ENCODE assay signal across 9 mouse cellular contexts in genomic region chr9:53990921-53991320, GRCm38 (mm10). TPM values are rescaled to one million over a fixed set of nuclear protein-coding genes. Genes with fewer than 3 reads are reported as not detected.
DNase-seq lines count a peak whose midpoint lies in the region; ATAC-seq and TF ChIP-seq lines count a peak whose summit lies in the region.
"Had no signal": no experiment of that assay in that cellular context is flagged by ENCODE, and none has a peak within 500 bp of the region (broad histone marks: within the 10 kb centered on the region; RNA-seq: fewer than 3 reads in every experiment).

No protein-coding gene starts in this region.

- WGBS in forebrain, postnatal 0 days: 3% methylated on average over 3 of the region's 3 CpGs
- 8% methylated on average over 3 of the region's 3 CpGs for WGBS in midbrain, embryonic 14.5 days

- no peaks in the 10 kb centered on the region for H3K9me3 ChIP-seq in forebrain, postnatal 0 days (ENCODE audit: low read length)
- H3K9me3 ChIP-seq in midbrain, embryonic 14.5 days (ENCODE audit: control insufficient read depth, low read length): no peaks in the 10 kb centered on the region
- H3K9me3 ChIP-seq: liver, embryonic 13.5 days had no signal

- no peaks in the 10 kb centered on the region for H3K27me3 ChIP-seq in forebrain, postnatal 0 days (ENCODE audit: insufficient read depth, low read length)
- no peaks in the 10 kb centered on the region for H3K27me3 ChIP-seq in midbrain, embryonic 14.5 days (ENCODE audit: control insufficient read depth, insufficient read depth, low read length)
- H3K27me3 ChIP-seq: liver, embryonic 13.5 days had no signal

- peak; percentile 86 for TF ChIP-seq CTCF in gastrocnemius, adult 2 months (IDR thresholded peaks at IDR 0.05)
- peak; percentile 96 for TF ChIP-seq CTCF in forebrain, postnatal 0 days (IDR thresholded peaks at IDR 0.05; ENCODE audit: low read depth)

- no peak overlapping the region for H3K4me3 ChIP-seq in gastrocnemius, adult 2 months
- H3K4me3 ChIP-seq in forebrain, postnatal 0 days (ENCODE audit: low read depth, low read length): no peak overlapping the region
- no peak overlapping the region for H3K4me3 ChIP-seq in midbrain, embryonic 14.5 days (replicated peaks; ENCODE audit: low read depth, low read length)
- H3K4me3 ChIP-seq: liver, embryonic 13.5 days had no signal

- ATAC-seq in forebrain, postnatal 0 days: peak; percentile 91
- no peak for ATAC-seq in midbrain, embryonic 14.5 days (ENCODE audit: low FRiP score, low TSS enrichment)
- no peak for ATAC-seq in activated CD4-positive, CD25-positive, alpha-beta regulatory T cell, adult 4 months

- intact Hi-C loops in gastrocnemius, adult 2 months (cut with DNase I): loop anchor here (2.0 to 5.0 kb wide), 4 partner anchors 122 to 556 kb away; no protein-coding TSS in a partner anchor

- H3K4me2 ChIP-seq in forebrain, postnatal 0 days (ENCODE audit: low read depth): no peak overlapping the region
- no peak overlapping the region for H3K4me2 ChIP-seq in midbrain, embryonic 14.5 days (ENCODE audit: low read length)
- H3K4me2 ChIP-seq: liver, embryonic 13.5 days had no signal

- H3K36me3 ChIP-seq in forebrain, postnatal 0 days (ENCODE audit: insufficient read depth): no peaks in the 10 kb centered on the region
- no peaks in the 10 kb centered on the region for H3K36me3 ChIP-seq in midbrain, embryonic 14.5 days (ENCODE audit: control insufficient read depth, insufficient read depth, low read length)
- H3K36me3 ChIP-seq: liver, embryonic 13.5 days had no signal

- no peak overlapping the region for H3K9ac ChIP-seq in forebrain, postnatal 0 days
- H3K9ac ChIP-seq in midbrain, embryonic 14.5 days (replicated peaks; ENCODE audit: low read length): no peak overlapping the region
- H3K9ac ChIP-seq: liver, embryonic 13.5 days had no signal

- no peaks in the 10 kb centered on the region for H3K4me1 ChIP-seq in forebrain, postnatal 0 days (ENCODE audit: insufficient read depth)
- no peaks in the 10 kb centered on the region for H3K4me1 ChIP-seq in midbrain, embryonic 14.5 days (ENCODE audit: control insufficient read depth, insufficient read depth, low read length)
- H3K4me1 ChIP-seq: liver, embryonic 13.5 days had no signal

- H3K27ac ChIP-seq in gastrocnemius, adult 2 months: no peak overlapping the region
- H3K27ac ChIP-seq in forebrain, postnatal 0 days (ENCODE audit: low read depth, low read length): no peak overlapping the region
- no peak overlapping the region for H3K27ac ChIP-seq in midbrain, embryonic 14.5 days (replicated peaks; ENCODE audit: low read depth, low read length)
- H3K27ac ChIP-seq: liver, embryonic 13.5 days had no signal

- no peak for DNase-seq in gastrocnemius, adult 2 months
- DNase-seq in gastrocnemius, postnatal 25 days: no peak
- DNase-seq in B cell, adult 2 months: peak; percentile 10 to 22
- peak; percentile 6 for DNase-seq in c-Kit-negative CD71-positive TER-119-positive erythroid progenitor cells, embryonic 14.5 days (ENCODE audit: low read depth, low spot score)
- peak; percentile 89 for DNase-seq in forebrain, postnatal 0 days
- DNase-seq in kidney, postnatal 36 days: peak; percentile 9 to 49
- DNase-seq in midbrain, embryonic 14.5 days: peak; percentile 93
- DNase-seq: liver, embryonic 13.5 days had no signal

RNA-seq across cellular contexts. Expression of gene Elmod1, which starts 15.8 kb away (rescaled TPM):
- total RNA-seq in gastrocnemius, adult 2 months (2021): under 1 TPM in 1 of 2 experiments, not detected in 1; 0.17 TPM
- not detected for total RNA-seq in gastrocnemius, postnatal 25 days (2021)
- 114 and 134 TPM in 2 replicates for total RNA-seq in forebrain, postnatal 0 days (2014; rRNA removed)
- polyA plus RNA-seq in forebrain, postnatal 0 days (2015; fragmentation: Nextera tagmentation; extraction: Ambion mirVana): 19.8 and 27.2 TPM in 2 replicates
- 19.3 and 23.3 TPM in 2 replicates for polyA plus RNA-seq in midbrain, embryonic 14.5 days (2014; fragmentation: Nextera tagmentation; extraction: Ambion mirVana)
- polyA plus RNA-seq in activated CD4-positive, CD25-positive, alpha-beta regulatory T cell, adult 4 months (2017; shearing (Covaris generic)): not detected

Comparison
In these comparisons a context has a peak if more than half of its experiments do, and no peak if none do; other contexts are left out.
1. DNase-seq: peak in B cell, adult 2 months (2 of 2), c-Kit-negative CD71-positive TER-119-positive erythroid progenitor cells, embryonic 14.5 days (single experiment), forebrain, postnatal 0 days (single experiment), kidney, postnatal 36 days (2 of 2) and midbrain, embryonic 14.5 days (single experiment); none in gastrocnemius, adult 2 months (single experiment) and gastrocnemius, postnatal 25 days (single experiment).
2. RNA of gene Elmod1, which starts 15.8 kb away (total RNA-seq): 114 to 134 TPM in forebrain, postnatal 0 days; 0.17 TPM in gastrocnemius, adult 2 months and not detected in gastrocnemius, postnatal 25 days; every median in the first group is over 10 times any median in the second.